Comparison of ENCODE assay signal across 27 mouse cellular contexts in genomic region chr4:82514921-82515320, GRCm38 (mm10).
A peak's percentile ranks its signal among the peaks of the same experiment; 100 is the strongest.
DNase-seq lines count a peak whose midpoint lies in the region; ATAC-seq and TF ChIP-seq lines count a peak whose summit lies in the region.
"Had no signal": no experiment of that assay in that cellular context is flagged by ENCODE, and none has a peak within 500 bp of the region (broad histone marks: within the 10 kb centered on the region; RNA-seq: fewer than 3 reads in every experiment).

No protein-coding gene starts in this region.

- TF ChIP-seq CTCF in hindbrain, postnatal 0 days (IDR thresholded peaks at IDR 0.05; ENCODE audit: low read depth), result no peak

- H3K27me3 ChIP-seq in forebrain, embryonic 13.5 days, result no peaks in the 10 kb centered on the region
- H3K27me3 ChIP-seq in forebrain, embryonic 12.5 days, result no peaks in the 10 kb centered on the region
- no peaks in the 10 kb centered on the region for H3K27me3 ChIP-seq in heart, embryonic 14.5 days (ENCODE audit: control insufficient read depth, insufficient read depth, low read length)
- H3K27me3 ChIP-seq in hindbrain, postnatal 0 days (ENCODE audit: insufficient read depth, low read length), result no peaks in the 10 kb centered on the region
- H3K27me3 ChIP-seq in hindbrain, embryonic 13.5 days, result no peaks in the 10 kb centered on the region
- no peaks in the 10 kb centered on the region for H3K27me3 ChIP-seq in midbrain, embryonic 14.5 days (ENCODE audit: control insufficient read depth, insufficient read depth, low read length)
- no peaks in the 10 kb centered on the region for H3K27me3 ChIP-seq in midbrain, embryonic 11.5 days (ENCODE audit: control insufficient read depth, insufficient read depth, low read length)
- H3K27me3 ChIP-seq: embryonic facial prominence, embryonic 15.5 days; intestine, embryonic 15.5 days; neural tube, embryonic 15.5 days had no signal

- peak overlapping the region; percentile 100 for H3K9ac ChIP-seq in forebrain, embryonic 13.5 days
- no peak overlapping the region for H3K9ac ChIP-seq in forebrain, embryonic 12.5 days
- H3K9ac ChIP-seq in heart, embryonic 14.5 days (ENCODE audit: low read length), result peak overlapping the region; percentile 100; the same call in 1 of the 2 replicates
- peak overlapping the region; percentile 31; the same call in 1 of the 2 replicates for H3K9ac ChIP-seq in hindbrain, postnatal 0 days (replicated peaks; ENCODE audit: low read length)
- no peak overlapping the region for H3K9ac ChIP-seq in hindbrain, embryonic 13.5 days
- H3K9ac ChIP-seq in midbrain, embryonic 14.5 days (replicated peaks; ENCODE audit: low read length), result no peak overlapping the region
- H3K9ac ChIP-seq in midbrain, embryonic 11.5 days (ENCODE audit: low read length), result no peak overlapping the region
- H3K9ac ChIP-seq: embryonic facial prominence, embryonic 15.5 days; intestine, embryonic 15.5 days; liver, embryonic 12.5 days; liver, postnatal 0 days; midbrain, embryonic 15.5 days had no signal

- 86% methylated on average over 8 of the region's 8 CpGs for WGBS in forebrain, embryonic 13.5 days
- WGBS in forebrain, embryonic 12.5 days, result 87% methylated on average over 8 of the region's 8 CpGs
- WGBS in heart, embryonic 14.5 days, result 69% methylated on average over 8 of the region's 8 CpGs
- WGBS in hindbrain, postnatal 0 days, result 74% methylated on average over 8 of the region's 8 CpGs
- 90% methylated on average over 8 of the region's 8 CpGs for WGBS in hindbrain, embryonic 13.5 days
- 88% methylated on average over 8 of the region's 8 CpGs for WGBS in midbrain, embryonic 14.5 days
- 88% methylated on average over 8 of the region's 8 CpGs for WGBS in midbrain, embryonic 11.5 days

- H3K9me3 ChIP-seq in forebrain, embryonic 13.5 days (replicated peaks), result no peaks in the 10 kb centered on the region
- no peaks in the 10 kb centered on the region for H3K9me3 ChIP-seq in forebrain, embryonic 12.5 days
- no peaks in the 10 kb centered on the region for H3K9me3 ChIP-seq in heart, embryonic 14.5 days (ENCODE audit: control insufficient read depth, low read length)
- no peaks in the 10 kb centered on the region for H3K9me3 ChIP-seq in hindbrain, postnatal 0 days (ENCODE audit: low read length)
- no peaks in the 10 kb centered on the region for H3K9me3 ChIP-seq in hindbrain, embryonic 13.5 days
- no peaks in the 10 kb centered on the region for H3K9me3 ChIP-seq in midbrain, embryonic 14.5 days (ENCODE audit: control insufficient read depth, low read length)
- H3K9me3 ChIP-seq in midbrain, embryonic 11.5 days (ENCODE audit: control insufficient read depth, low read length), result no peaks in the 10 kb centered on the region
- H3K9me3 ChIP-seq: embryonic facial prominence, embryonic 10.5 days; embryonic facial prominence, embryonic 15.5 days; heart, embryonic 10.5 days; intestine, embryonic 15.5 days; liver, embryonic 12.5 days; midbrain, embryonic 15.5 days; neural tube, embryonic 15.5 days had no signal

- peaks cover 7% of the 10 kb centered on the region; the same call in 1 of the 2 replicates for H3K36me3 ChIP-seq in forebrain, embryonic 13.5 days (ENCODE audit: poor library complexity, severe bottlenecking)
- H3K36me3 ChIP-seq in forebrain, embryonic 12.5 days (replicated peaks), result no peaks in the 10 kb centered on the region
- 0 out of 2 replicates have a peak, but pooled peaks cover 6% of the 10 kb centered on the region for H3K36me3 ChIP-seq in heart, embryonic 14.5 days (ENCODE audit: control insufficient read depth, insufficient read depth, low read length)
- H3K36me3 ChIP-seq in hindbrain, postnatal 0 days (ENCODE audit: insufficient read depth, low read length), result no peaks in the 10 kb centered on the region
- H3K36me3 ChIP-seq in hindbrain, embryonic 13.5 days, result no peaks in the 10 kb centered on the region
- no peaks in the 10 kb centered on the region for H3K36me3 ChIP-seq in midbrain, embryonic 14.5 days (ENCODE audit: control insufficient read depth, insufficient read depth, low read length)
- H3K36me3 ChIP-seq in midbrain, embryonic 11.5 days (ENCODE audit: control insufficient read depth, insufficient read depth, low read length), result no peaks in the 10 kb centered on the region
- H3K36me3 ChIP-seq: embryonic facial prominence, embryonic 10.5 days; embryonic facial prominence, embryonic 15.5 days; heart, embryonic 10.5 days; intestine, embryonic 15.5 days; liver, embryonic 12.5 days; midbrain, embryonic 15.5 days; neural tube, embryonic 15.5 days had no signal

- no peak for DNase-seq in heart, adult 8-10 months (ENCODE audit: low spot score)
- no peak for DNase-seq in hindbrain, postnatal 0 days (ENCODE audit: low spot score)
- DNase-seq in midbrain, embryonic 14.5 days, result no peak
- DNase-seq in midbrain, embryonic 11.5 days (ENCODE audit: low spot score, missing footprints), result no peak
- DNase-seq: adrenal gland, postnatal 14 days; cerebellum, adult 11 months; heart, postnatal 10 days; kidney, adult 8-10 months; kidney, postnatal 4 days; liver, postnatal 0 days; retina, postnatal 1 day; right cerebral cortex, postnatal 14 days; thymus, postnatal 4 days had no signal

- peak overlapping the region; percentile 96; the same call in 1 of the 2 replicates for H3K4me3 ChIP-seq in forebrain, embryonic 13.5 days
- no peak overlapping the region for H3K4me3 ChIP-seq in forebrain, embryonic 12.5 days (replicated peaks)
- no peak overlapping the region for H3K4me3 ChIP-seq in heart, embryonic 14.5 days (ENCODE audit: control insufficient read depth in 1 of 2, insufficient read depth in 1 of 2, low read depth in 1 of 2, low read length in 2 of 2)
- H3K4me3 ChIP-seq in hindbrain, postnatal 0 days (ENCODE audit: low read length), result peak overlapping the region; percentile 81; the same call in 1 of the 2 replicates
- H3K4me3 ChIP-seq in hindbrain, embryonic 13.5 days, result no peak overlapping the region
- no peak overlapping the region for H3K4me3 ChIP-seq in midbrain, embryonic 14.5 days (replicated peaks; ENCODE audit: low read depth, low read length)
- no peak overlapping the region for H3K4me3 ChIP-seq in midbrain, embryonic 11.5 days (ENCODE audit: low read depth, low read length)
- H3K4me3 ChIP-seq: embryonic facial prominence, embryonic 10.5 days; embryonic facial prominence, embryonic 15.5 days; heart, embryonic 10.5 days; intestine, embryonic 15.5 days; liver, embryonic 12.5 days; midbrain, embryonic 15.5 days; neural tube, embryonic 15.5 days had no signal

- H3K4me2 ChIP-seq in forebrain, embryonic 13.5 days, result peak overlapping the region; percentile 49
- H3K4me2 ChIP-seq in forebrain, embryonic 12.5 days, result no peak overlapping the region
- H3K4me2 ChIP-seq in heart, embryonic 14.5 days (ENCODE audit: low read length), result peak overlapping the region; percentile 97; the same call in 1 of the 2 replicates
- H3K4me2 ChIP-seq in hindbrain, postnatal 0 days (ENCODE audit: low read depth, low read length), result peak overlapping the region; percentile 74
- no peak overlapping the region for H3K4me2 ChIP-seq in hindbrain, embryonic 13.5 days
- 0 out of 2 replicates have a peak overlapping the region, but pooled peaks have one; percentile 27 for H3K4me2 ChIP-seq in midbrain, embryonic 14.5 days (ENCODE audit: low read length)
- H3K4me2 ChIP-seq in midbrain, embryonic 11.5 days, result no peak overlapping the region
- H3K4me2 ChIP-seq: embryonic facial prominence, embryonic 15.5 days; intestine, embryonic 15.5 days; liver, embryonic 12.5 days; midbrain, embryonic 15.5 days had no signal

- peak overlapping the region; percentile 33 for H3K27ac ChIP-seq in forebrain, embryonic 13.5 days
- H3K27ac ChIP-seq in forebrain, embryonic 12.5 days, result no peak overlapping the region
- no peak overlapping the region for H3K27ac ChIP-seq in heart, embryonic 14.5 days (replicated peaks in 1 of 2; ENCODE audit: control insufficient read depth in 1 of 2, insufficient read depth in 1 of 2, low read depth in 2 of 2, low read length in 2 of 2)
- peak overlapping the region; percentile 52; the same call in 1 of the 2 replicates for H3K27ac ChIP-seq in hindbrain, postnatal 0 days
- H3K27ac ChIP-seq in hindbrain, embryonic 13.5 days, result no peak overlapping the region
- no peak overlapping the region for H3K27ac ChIP-seq in midbrain, embryonic 14.5 days (replicated peaks; ENCODE audit: low read depth, low read length)
- no peak overlapping the region for H3K27ac ChIP-seq in midbrain, embryonic 11.5 days (ENCODE audit: low read depth, low read length)
- H3K27ac ChIP-seq: embryonic facial prominence, embryonic 10.5 days; embryonic facial prominence, embryonic 15.5 days; heart, embryonic 10.5 days; intestine, embryonic 15.5 days; kidney, postnatal 0 days; liver, embryonic 12.5 days; macrophage; midbrain, embryonic 15.5 days; neural tube, embryonic 15.5 days had no signal

- H3K4me1 ChIP-seq in forebrain, embryonic 13.5 days, result peaks cover 47% of the 10 kb centered on the region
- H3K4me1 ChIP-seq in forebrain, embryonic 12.5 days, result peaks cover 24% of the 10 kb centered on the region
- peaks cover 0 to 26% of the 10 kb centered on the region in 2 experiments; a peak in 2 of 4 replicates for H3K4me1 ChIP-seq in heart, embryonic 14.5 days (ENCODE audit: control insufficient read depth in 2 of 2, insufficient read depth in 2 of 2, low read length in 2 of 2)
- peaks cover 3% of the 10 kb centered on the region; the same call in 1 of the 2 replicates for H3K4me1 ChIP-seq in hindbrain, postnatal 0 days (ENCODE audit: insufficient read depth, low read length)
- peaks cover 21% of the 10 kb centered on the region for H3K4me1 ChIP-seq in hindbrain, embryonic 13.5 days (replicated peaks)
- H3K4me1 ChIP-seq in midbrain, embryonic 14.5 days (ENCODE audit: control insufficient read depth, insufficient read depth, low read length), result peaks cover 15% of the 10 kb centered on the region
- peaks cover 20% of the 10 kb centered on the region for H3K4me1 ChIP-seq in midbrain, embryonic 11.5 days (ENCODE audit: control insufficient read depth, insufficient read depth, low read length)

- ATAC-seq in forebrain, embryonic 13.5 days, result no peak
- ATAC-seq in forebrain, embryonic 12.5 days (ENCODE audit: low FRiP score), result no peak
- no peak for ATAC-seq in heart, embryonic 14.5 days (ENCODE audit: insufficient number of reproducible peaks, insufficient read depth, low FRiP score, low read depth)
- ATAC-seq in hindbrain, postnatal 0 days, result no peak
- no peak for ATAC-seq in hindbrain, embryonic 13.5 days (ENCODE audit: low FRiP score)
- no peak for ATAC-seq in midbrain, embryonic 14.5 days (ENCODE audit: low FRiP score, low TSS enrichment)
- no peak for ATAC-seq in midbrain, embryonic 11.5 days (ENCODE audit: low FRiP score)
- ATAC-seq: intestine, embryonic 15.5 days; liver, embryonic 12.5 days; liver, postnatal 0 days; lung, postnatal 0 days; midbrain, embryonic 15.5 days had no signal

Comparison
In these comparisons a context has a peak if more than half of its experiments do, and no peak if none do; other contexts are left out.
1. H3K27ac ChIP-seq: peak in forebrain, embryonic 13.5 days (single experiment) and hindbrain, postnatal 0 days (single experiment); none in forebrain, embryonic 12.5 days (single experiment), heart, embryonic 14.5 days (0 of 2), hindbrain, embryonic 13.5 days (single experiment), midbrain, embryonic 14.5 days (single experiment) and midbrain, embryonic 11.5 days (single experiment).
2. H3K4me2 ChIP-seq: peak in forebrain, embryonic 13.5 days (single experiment), heart, embryonic 14.5 days (single experiment), hindbrain, postnatal 0 days (single experiment) and midbrain, embryonic 14.5 days (single experiment); none in forebrain, embryonic 12.5 days (single experiment), hindbrain, embryonic 13.5 days (single experiment) and midbrain, embryonic 11.5 days (single experiment).
3. H3K4me3 ChIP-seq: peak in forebrain, embryonic 13.5 days (single experiment) and hindbrain, postnatal 0 days (single experiment); none in forebrain, embryonic 12.5 days (single experiment), heart, embryonic 14.5 days (0 of 2), hindbrain, embryonic 13.5 days (single experiment), midbrain, embryonic 14.5 days (single experiment) and midbrain, embryonic 11.5 days (single experiment).
4. H3K9ac ChIP-seq: peak in forebrain, embryonic 13.5 days (single experiment), heart, embryonic 14.5 days (single experiment) and hindbrain, postnatal 0 days (single experiment); none in forebrain, embryonic 12.5 days (single experiment), hindbrain, embryonic 13.5 days (single experiment), midbrain, embryonic 14.5 days (single experiment) and midbrain, embryonic 11.5 days (single experiment).